Mouse (Mus musculus) kidney, postnatal 10 days (tissue): Measurements from ENCODE around the gene Noa1.

Experiments used
- DNase-seq: peaks from one replicate; pipeline ENCODE4 v3.0.0; 2021; ENCODE audit warnings: mixed read lengths

Noa1 gene

GRCm38 (mm10) chr5:77289686-77290085, 20.2 kb downstream of the Noa1 start:
- no peak for DNase-seq

DNA sequence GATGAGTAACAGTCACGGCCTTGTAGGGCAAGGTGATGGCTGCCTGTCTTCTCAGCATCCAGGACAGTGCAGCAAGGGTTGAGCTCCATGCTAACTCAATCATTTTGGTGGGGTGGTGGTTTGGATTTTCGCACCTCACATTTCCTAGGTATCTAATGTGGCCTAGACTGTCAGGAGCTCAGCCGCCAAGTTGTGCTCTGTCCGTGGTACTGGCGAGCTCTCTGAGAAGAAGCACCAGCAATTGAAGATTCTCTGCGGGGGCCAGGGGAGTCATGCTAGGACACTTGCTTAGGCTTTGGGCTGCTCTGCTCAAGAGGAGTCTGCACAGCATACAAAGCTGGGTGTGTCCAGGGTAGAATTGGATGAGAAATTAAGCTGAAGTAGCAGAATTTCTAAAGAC, 22.0 kb downstream of the Noa1 start:
- peak; percentile 26 for DNase-seq

DNA sequence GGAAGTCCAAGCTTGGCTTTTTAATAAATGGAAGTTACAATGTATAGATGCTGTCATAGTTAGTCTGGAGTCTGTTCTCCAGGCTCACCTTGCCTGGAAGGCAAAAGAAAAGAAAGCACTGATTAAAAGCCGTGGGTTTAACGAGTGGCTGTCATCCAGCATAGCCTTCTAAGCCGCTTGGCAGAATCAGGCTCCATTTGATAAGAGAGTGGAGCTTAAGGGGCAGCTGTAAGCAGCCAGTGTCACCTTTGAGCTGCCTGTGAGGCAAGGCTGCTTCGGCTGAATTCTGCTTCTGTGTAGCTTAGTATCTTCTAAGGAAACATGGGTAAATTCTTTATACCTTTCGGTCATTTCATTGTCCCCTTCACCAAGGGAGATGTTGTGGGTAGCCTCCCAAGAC, 23.0 kb downstream of the Noa1 start:
- DNase-seq: no peak

GRCm38 (mm10) chr5:77285685-77286084, 24.2 kb downstream of the Noa1 start:
- DNase-seq: no peak

GRCm38 (mm10) chr5:77282242-77282641, 27.6 kb downstream of the Noa1 start:
- no peak for DNase-seq

DNA sequence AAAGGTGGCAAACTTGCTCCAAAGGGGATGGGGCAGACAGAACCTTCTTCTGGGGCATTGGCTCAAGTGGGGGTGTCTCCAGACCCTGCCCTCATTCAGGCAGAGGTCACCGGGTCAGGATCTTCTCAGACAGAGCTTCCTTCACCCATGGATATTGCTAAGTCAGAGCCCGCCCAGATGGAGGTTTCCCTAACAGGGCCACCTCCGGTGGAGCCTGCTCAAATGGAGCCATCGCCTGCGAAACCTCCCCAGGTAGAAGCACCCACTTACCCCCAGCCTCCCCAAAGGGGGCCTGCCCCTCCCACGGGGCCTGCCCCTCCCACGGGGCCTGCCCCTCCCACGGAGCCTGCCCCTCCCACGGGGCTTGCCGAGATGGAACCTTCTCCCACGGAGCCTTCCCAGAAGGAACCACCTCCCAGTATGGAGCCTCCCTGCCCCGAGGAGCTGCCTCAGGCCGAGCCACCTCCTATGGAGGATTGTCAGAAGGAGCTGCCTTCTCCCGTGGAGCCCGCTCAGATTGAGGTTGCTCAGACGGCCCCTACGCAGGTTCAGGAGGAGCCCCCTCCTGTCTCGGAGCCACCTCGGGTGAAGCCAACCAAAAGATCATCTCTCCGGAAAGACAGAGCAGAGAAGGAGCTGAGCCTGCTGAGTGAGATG, 28.2 kb downstream of the Noa1 start:
- no peak for DNase-seq

DNA sequence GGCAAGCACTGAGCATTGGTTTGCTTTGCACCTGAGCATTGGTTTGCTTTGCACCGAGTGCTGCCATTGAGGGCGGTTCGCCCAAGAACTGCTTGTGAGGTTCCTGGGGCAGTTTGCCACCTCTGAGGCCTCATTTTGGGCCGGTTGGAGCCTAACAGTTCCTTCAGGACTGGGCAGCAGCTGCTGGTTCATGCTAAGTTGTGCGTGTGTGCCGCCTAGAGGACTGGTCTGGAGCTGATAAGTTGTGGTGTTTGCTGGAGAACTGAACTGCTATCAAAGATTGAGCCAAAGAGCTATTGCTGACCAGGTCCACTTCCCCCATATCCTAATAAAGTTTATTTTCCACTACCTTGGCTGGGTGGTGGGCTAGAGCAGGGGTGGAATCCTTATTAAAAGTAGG, 32.7 kb downstream of the Noa1 start:
- no peak for DNase-seq

DNA sequence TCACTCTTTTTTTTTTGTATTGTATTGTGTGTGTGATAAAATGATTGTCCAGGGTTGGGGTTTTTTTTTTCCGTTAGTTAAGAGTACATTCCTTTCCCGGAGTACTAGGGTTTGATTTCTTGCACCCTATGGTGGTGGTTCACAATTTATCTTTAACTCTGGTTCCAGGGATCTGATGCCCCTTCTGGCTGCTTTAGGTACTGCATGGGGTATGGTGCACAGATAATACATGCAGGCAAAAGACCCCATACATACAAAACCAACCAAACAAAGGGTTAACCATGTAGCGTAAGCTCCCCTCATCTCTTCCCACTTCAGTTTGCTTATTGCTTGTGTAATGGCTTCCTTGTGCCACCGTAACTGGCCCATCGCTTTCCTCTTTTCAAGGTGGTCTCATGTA, 33.9 kb downstream of the Noa1 start:
- peak; percentile 53 for DNase-seq

DNA sequence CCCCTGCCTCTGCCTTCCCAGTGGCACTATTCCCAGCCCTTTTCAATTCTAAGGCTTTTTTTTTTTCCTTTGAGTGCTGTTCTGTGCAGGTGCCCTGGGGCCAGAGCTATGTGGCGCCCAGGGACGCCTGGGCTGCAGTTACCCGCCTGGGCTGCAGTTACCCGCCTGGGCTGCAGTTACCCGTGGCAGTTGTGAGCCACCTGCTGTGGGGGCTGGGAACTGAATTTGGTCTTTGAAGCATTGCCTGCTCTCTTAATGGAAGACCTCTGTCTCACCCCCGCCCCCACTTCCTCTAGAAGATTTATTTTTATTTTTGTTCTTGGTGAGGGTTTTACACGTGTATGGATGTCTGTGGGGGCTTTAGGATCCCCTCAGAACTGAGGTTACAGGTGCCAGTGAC, 36.7 kb downstream of the Noa1 start:
- no peak for DNase-seq

DNA sequence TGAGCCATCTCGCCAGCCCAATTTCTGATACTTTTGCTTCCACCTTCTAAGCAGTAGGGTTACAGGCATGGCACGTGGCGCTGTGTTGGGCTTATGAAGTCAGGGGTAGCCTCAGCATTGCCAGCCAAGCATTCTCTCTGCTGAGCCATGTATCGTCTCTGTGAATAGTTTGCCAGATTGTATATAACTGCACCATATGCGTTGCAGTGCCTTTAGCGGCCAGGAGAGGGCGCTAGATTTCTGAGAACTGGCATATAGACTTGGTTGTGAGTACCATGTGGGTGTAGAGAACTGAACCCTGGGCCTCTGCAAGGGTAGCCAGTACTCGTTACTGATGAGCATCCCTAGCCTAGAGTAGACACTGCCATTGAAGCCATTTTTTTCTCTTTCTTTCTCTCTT, 40.5 kb downstream of the Noa1 start:
- peak; percentile 23 for DNase-seq

DNA sequence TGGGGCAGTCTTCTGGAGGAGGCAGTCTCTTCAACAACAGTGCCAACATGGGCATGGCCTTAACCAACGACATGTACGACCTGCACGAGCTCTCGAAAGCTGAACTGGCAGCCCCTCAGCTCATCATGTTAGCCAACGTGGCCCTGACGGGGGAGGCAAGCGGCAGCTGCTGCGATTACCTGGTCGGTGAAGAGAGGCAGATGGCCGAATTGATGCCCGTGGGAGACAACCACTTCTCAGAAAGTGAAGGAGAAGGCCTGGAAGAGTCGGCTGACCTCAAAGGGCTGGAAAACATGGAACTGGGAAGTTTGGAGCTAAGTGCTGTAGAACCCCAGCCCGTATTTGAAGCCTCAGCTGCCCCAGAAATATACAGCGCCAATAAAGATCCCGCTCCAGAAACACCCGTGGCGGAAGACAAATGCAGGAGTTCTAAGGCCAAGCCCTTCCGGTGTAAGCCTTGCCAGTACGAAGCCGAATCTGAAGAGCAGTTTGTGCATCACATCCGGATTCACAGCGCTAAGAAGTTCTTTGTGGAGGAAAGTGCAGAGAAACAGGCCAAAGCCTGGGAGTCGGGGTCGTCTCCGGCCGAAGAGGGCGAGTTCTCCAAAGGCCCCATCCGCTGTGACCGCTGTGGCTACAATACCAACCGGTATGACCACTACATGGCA, 41.8 kb downstream of the Noa1 start:
- no peak for DNase-seq

DNA sequence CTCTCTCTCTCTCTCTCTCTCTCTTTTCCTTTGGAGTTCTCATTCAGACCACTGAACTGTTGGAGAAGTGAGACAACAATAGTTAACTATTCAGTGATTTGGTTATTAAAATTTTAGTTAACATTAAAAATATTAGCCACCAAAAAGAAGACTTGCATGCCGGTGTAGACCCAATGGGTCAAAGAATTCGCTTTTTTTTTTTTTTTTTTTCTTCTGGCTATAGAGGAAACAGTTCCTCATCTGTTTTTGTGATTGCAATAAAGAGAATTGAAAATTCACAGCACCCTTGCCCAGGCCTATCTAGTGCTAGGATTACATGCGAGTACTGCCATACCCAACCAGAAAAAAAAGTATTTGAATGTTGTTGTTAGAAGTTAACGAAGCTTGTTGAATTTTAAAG, 42.4 kb downstream of the Noa1 start:
- DNase-seq: no peak

GRCm38 (mm10) chr5:77266886-77267401, 42.9 kb downstream of the Noa1 start:
- DNase-seq: peak; percentile 19

- peak; percentile 80 for DNase-seq
These were observed 43.6 kb downstream of the Noa1 start for GRCm38 (mm10) chr5:77266066-77266885.

DNA sequence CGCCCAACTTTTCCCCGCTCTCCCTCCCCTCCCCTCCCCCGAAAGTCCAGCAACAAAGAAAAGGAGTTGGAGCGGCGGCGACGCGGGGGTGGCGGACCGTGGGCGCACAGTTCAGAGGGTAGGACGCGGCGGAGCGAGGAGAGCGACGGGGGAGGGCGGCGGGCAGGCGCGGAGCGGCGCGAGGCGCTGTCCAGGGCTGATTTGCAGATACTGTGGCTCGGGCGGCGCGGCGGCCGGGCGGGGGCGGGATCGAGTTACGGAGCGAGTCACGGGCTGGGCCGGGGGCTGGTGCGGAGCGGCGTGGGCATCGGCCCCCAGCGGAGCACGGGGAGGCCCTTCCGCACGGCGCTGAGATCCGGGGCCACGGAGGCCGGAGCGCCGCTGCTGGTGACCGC, 44.2 kb downstream of the Noa1 start:
- DNase-seq: peak; percentile 91

GRCm38 (mm10) chr5:77265081-77265670, 44.7 kb downstream of the Noa1 start, which contains the start of gene Rest:
Rest (plus strand) TSS chr5:77265491.
- peak; percentile 93 for DNase-seq

DNA sequence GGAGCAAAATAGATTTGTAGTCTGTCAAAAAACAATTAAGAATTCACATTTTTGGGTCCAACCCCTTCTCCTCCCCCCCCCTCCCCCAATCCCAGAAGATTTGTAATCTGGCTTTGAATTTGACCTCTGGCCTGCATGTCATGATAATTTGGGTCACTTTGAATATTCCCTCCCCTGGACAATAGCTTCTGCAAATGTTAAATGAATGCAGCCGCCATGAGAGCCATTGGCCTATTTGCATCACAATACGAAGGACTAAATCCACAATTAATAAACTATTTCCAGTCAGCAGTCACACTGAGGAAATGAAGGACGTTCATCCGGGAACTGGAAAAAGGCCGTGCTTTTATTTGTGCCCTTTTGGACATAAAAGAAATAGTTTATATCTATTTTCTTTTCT, 47.8 kb downstream of the Noa1 start:
- no peak for DNase-seq

GRCm38 (mm10) chr5:77261137-77261536, 48.7 kb downstream of the Noa1 start:
- DNase-seq: no peak

DNA sequence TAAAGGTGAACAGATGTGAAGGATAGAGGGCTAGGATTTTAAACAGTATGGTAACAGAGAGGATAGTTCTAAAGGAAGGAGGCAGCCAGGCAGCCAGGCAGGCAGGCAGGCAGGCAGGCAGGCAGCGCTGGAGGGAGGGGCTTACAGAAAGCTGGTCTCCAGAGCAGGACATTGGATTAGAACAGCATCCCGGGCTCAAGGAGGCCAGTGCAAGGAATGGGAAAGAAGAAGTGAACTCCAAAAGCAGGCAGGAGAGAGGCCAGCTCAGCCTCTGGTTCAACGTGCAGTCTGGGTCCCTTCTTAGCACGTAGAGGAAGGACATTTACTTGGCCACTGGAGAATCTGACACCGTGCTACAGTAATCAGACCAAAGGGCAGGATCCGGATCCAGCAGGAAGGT, 49.7 kb downstream of the Noa1 start:
- DNase-seq: no peak

DNA sequence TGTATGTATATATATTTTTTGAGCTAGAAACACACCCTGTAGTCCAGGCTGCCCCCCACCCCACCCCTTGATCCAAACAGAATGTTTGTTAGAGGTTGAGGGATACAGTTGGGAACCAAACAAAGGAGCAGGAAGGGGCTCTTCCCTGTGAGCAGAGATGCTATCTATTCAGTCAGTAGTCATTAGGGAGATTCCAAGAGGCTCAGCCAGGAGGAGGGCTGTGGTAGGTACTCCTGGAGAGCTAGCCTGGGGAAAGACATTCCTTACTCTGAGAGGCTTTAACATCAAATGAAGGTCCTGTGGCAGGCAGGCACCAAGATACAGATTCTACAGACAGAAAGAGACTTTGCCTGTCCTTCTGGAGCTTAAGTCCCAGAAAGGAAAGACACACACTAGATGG, 50.6 kb downstream of the Noa1 start:
- DNase-seq: no peak

DNA sequence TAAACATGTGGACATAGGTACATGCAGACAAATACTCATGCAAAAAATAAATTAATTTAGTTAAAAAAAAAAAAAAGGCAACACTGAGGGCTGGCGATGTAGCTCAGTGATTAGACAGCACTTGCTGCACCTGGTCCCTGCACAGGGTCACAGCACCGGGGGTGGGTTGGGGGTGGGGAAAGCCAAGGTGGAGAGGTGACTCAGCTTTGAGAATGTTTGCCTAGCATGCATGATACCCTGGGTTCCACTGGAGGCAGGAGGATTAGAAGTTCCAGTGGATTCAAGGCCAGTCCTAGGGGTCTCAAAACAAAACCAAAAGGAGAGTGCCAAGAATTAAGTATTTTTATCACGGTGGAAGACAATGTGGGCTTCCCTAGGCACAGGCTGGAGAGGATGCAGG, 52.3 kb downstream of the Noa1 start:
- DNase-seq: no peak

DNA sequence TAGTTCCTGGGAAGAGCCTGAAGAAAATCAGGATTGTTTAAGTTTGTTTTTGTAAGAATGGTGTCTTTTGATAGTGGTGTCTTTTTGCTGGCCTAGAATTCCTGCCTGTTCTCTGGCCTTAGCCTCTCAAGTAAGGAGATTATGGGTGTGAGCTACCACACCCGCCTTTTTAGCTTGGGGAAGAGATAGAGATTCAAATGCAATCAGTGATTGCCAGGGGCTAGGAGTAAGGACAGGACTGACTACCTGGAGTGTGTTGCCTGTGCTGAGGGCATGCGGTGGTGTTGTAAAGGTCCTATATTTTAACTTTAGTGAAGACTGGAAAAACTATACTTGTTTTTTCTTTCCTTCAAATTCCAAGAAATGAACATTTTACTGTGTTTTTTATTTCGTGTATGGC, 55.5 kb downstream of the Noa1 start:
- no peak for DNase-seq

DNA sequence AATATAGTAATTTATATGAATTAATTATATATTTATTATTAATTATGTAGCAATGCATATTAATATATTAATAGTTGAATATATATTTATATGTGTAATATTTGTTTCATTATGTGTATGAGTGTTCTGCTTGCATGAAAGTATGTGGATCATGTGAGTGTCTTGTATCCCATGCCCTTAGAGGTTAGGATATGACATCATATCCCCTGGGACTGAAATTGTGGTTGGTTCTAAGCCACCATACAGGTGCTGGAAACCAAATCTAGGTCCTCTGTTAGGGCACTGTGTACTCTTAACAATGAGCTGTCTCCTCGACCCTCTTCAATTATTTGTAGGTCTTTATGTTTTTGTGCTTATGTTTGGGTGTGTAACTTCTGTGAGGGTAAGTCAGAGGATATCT, 56.7 kb downstream of the Noa1 start:
- no peak for DNase-seq
